Mouse (Mus musculus): Measurements from ENCODE around the gene Sgcd. TPM values are rescaled to one million over a fixed set of nuclear protein-coding genes. Genes with fewer than 3 reads are reported as not detected.

The Sgcd gene
- polyA plus RNA-seq, 1 experiment, result 0.18 TPM

DNA sequence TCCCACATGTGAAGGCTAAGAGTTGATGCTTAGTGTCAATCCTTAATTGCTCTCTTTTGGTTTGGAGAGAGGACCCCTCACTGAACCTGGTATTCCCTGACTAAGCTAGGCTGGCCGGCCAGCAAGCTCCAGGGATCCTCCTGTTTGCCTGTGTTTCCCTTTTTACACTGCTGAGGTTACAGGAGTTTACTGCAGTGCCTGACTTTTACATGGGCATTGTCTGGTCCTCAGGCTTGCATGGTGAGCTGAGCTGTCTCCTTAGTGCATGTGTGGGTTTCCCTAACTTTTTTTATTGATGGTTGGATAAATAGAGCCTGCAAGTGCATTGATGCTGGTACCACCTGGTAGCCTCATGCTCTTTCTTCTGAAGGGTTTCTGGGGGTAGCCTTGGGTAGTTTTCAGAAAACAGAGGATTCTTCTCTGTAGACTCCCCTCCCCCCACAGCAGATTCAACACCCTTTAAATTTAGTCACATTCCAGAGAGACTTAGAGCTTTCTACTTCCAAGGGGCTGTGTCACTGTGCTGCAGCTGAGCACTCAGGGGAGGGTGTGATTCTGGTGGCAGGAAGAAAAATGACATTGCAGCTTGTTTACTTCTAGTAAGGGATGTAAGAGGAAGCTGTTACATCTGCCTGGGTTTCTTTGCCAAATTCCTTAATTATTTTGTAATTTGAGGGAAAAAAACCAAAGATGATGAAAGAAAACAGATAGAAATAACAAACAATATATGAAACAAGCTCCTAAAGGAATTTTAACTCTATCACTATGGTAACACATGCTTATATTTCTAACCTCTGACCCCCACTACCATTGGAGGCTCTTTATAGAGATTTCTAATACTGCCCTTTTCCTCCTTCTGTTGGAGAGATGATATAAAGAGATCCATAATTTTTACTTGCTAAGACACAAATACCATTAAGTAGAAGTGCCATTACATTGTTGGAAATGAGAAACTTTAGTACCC, 831.8 kb downstream of the Sgcd start:
- no peaks in the 10 kb centered on the region for H3K27me3 ChIP-seq (ENCODE audit: control insufficient read depth, insufficient read depth, low read length)
- 65% methylated on average over 1 of the region's 1 CpGs for WGBS

DNA sequence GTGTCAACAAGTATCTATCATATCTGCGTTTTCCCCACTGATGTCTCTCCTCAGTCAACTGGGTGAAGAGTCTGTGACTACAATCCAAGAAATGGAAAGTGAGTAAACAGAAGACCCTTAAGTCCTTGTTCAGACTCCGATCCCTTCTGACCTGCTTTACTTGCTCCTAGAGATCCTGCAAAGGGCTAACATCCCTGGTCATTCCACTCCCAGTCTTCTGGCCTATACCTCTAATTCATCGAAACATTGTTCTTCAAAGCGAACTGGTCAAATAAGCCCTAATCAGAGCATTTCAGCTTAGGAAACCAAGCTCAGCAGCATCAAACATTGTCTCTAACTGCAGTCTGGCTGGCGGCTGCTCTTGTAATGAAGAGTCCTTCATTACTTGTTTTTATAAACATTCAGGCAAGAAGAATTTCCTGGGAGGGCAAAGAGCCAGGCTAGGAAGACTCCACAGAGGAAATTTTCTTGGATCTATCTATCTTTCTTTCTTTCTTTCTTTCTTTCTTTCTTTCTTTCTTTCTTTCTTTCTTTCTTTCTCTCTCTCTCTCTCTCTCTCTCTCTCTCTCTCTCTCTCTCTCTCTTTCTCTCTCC, 833.8 kb downstream of the Sgcd start:
- WGBS, result 72% methylated on average over 5 of the region's 5 CpGs
- Histone ChIP-seq H3K4me3 (ENCODE audit: low read depth, low read length) (no peak overlapping the region), H3K36me3 (ENCODE audit: control insufficient read depth, insufficient read depth, low read length) (no peaks in the 10 kb centered on the region), H3K4me1 (ENCODE audit: control insufficient read depth, insufficient read depth, insufficient read length, low read length) (no peaks in the 10 kb centered on the region), H3K27ac (ENCODE audit: insufficient read depth, low read depth, low read length) (peak overlapping the region; percentile 83), H3K27me3 (ENCODE audit: control insufficient read depth, insufficient read depth, low read length) (no peaks in the 10 kb centered on the region)
- TF ChIP-seq POLR2A (IDR thresholded peaks at IDR 0.05; ENCODE audit: low read depth, low read length) (no peak), CTCF (IDR thresholded peaks at IDR 0.05; ENCODE audit: extremely low read depth, insufficient read length, insufficient replicate concordance, low read depth, low read length) (no peak)

More for the DNA sequence above, 831.8 kb downstream of the Sgcd start:
- Histone ChIP-seq H3K36me3 (ENCODE audit: control insufficient read depth, insufficient read depth, low read length) (no peaks in the 10 kb centered on the region), H3K4me3 (ENCODE audit: low read depth, low read length) (no peak overlapping the region), H3K4me1 (ENCODE audit: control insufficient read depth, insufficient read depth, insufficient read length, low read length) (no peaks in the 10 kb centered on the region), H3K27ac (ENCODE audit: insufficient read depth, low read depth, low read length) (peak overlapping the region; percentile 28; the same call in 1 of the 2 replicates)
- no peak for TF ChIP-seq CTCF (IDR thresholded peaks at IDR 0.05; ENCODE audit: extremely low read depth, insufficient read length, insufficient replicate concordance, low read depth, low read length)
- no peak for TF ChIP-seq POLR2A (IDR thresholded peaks at IDR 0.05; ENCODE audit: low read depth, low read length)

DNA sequence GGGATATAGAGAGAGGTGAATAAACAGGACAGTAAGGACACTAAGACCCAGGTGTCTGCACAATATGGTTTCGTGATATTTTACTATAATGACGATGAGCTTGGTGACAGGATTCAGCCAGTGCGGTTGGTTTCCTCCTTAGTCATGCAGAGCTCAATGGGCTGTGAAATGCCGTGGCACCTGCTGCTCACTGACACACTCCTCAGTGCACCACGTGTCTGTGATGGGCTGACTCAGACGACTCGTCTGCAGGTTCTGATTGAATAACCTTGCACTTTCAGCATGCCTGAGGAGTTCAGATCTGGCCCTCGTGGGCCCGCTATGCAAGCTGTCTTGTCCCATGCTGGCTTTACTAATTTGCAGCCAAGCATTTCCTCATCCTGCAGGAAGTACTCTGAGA, 839.2 kb downstream of the Sgcd start:
- TF ChIP-seq POLR2A (IDR thresholded peaks at IDR 0.05; ENCODE audit: low read depth, low read length) (no peak), CTCF (IDR thresholded peaks at IDR 0.05; ENCODE audit: extremely low read depth, insufficient read length, insufficient replicate concordance, low read depth, low read length) (no peak)
- Histone ChIP-seq H3K4me3 (ENCODE audit: low read depth, low read length) (no peak overlapping the region), H3K4me1 (ENCODE audit: control insufficient read depth, insufficient read depth, insufficient read length, low read length) (no peaks in the 10 kb centered on the region), H3K27ac (ENCODE audit: insufficient read depth, low read depth, low read length) (no peak overlapping the region), H3K27me3 (ENCODE audit: control insufficient read depth, insufficient read depth, low read length) (no peaks in the 10 kb centered on the region), H3K36me3 (ENCODE audit: control insufficient read depth, insufficient read depth, low read length) (no peaks in the 10 kb centered on the region)
- 77% methylated on average over 9 of the region's 9 CpGs for WGBS

DNA sequence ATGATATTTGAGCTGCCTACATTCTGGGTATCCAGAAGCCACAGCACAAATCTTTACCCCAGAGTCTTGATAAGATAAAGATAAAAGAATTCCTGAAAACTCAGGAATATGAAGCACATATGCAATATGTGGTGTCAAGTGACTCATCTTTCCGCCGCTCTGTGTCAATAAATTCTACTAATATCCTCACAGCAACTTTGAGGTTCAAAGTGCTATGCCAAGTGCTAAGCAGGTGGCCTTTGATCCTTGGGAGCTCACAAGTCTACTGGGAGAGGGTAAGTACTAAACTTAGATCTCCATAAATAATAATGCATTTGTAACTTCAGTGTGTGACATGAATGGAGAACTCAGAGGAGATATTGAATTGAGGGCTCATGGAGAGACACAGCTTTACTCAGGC, 848.9 kb downstream of the Sgcd start:
- Histone ChIP-seq H3K27ac (ENCODE audit: insufficient read depth, low read depth, low read length) (no peak overlapping the region), H3K4me3 (ENCODE audit: low read depth, low read length) (no peak overlapping the region), H3K27me3 (ENCODE audit: control insufficient read depth, insufficient read depth, low read length) (no peaks in the 10 kb centered on the region), H3K4me1 (ENCODE audit: control insufficient read depth, insufficient read depth, insufficient read length, low read length) (no peaks in the 10 kb centered on the region), H3K36me3 (ENCODE audit: control insufficient read depth, insufficient read depth, low read length) (no peaks in the 10 kb centered on the region)
- WGBS, result 54% methylated on average over 2 of the region's 2 CpGs
- TF ChIP-seq POLR2A (IDR thresholded peaks at IDR 0.05; ENCODE audit: low read depth, low read length) (no peak), CTCF (IDR thresholded peaks at IDR 0.05; ENCODE audit: extremely low read depth, insufficient read length, insufficient replicate concordance, low read depth, low read length) (no peak)

DNA sequence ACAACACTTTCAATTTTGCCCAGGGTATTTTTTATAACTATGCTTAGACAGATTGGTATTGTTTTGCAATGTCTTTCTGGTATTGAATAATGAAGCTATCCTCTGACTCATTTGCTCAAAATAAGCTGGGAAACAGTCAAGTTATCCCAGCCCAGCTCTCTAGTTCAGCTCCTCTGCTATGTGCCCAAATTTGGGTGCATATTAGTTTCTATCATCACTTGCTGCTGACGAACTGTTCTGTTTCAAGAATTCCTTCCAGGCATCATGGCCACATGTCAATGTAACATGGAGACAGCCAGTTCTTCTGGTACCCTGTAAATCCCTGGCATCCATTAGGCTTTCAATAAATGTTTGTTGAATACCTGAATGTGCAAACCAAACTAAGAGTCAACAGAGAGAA, 849.5 kb downstream of the Sgcd start:
- Histone ChIP-seq H3K4me1 (ENCODE audit: control insufficient read depth, insufficient read depth, insufficient read length, low read length) (no peaks in the 10 kb centered on the region), H3K27ac (ENCODE audit: insufficient read depth, low read depth, low read length) (no peak overlapping the region), H3K36me3 (ENCODE audit: control insufficient read depth, insufficient read depth, low read length) (no peaks in the 10 kb centered on the region), H3K4me3 (ENCODE audit: low read depth, low read length) (no peak overlapping the region), H3K27me3 (ENCODE audit: control insufficient read depth, insufficient read depth, low read length) (no peaks in the 10 kb centered on the region)
- 59% methylated on average over 1 of the region's 1 CpGs for WGBS
- TF ChIP-seq POLR2A (IDR thresholded peaks at IDR 0.05; ENCODE audit: low read depth, low read length) (no peak), CTCF (IDR thresholded peaks at IDR 0.05; ENCODE audit: extremely low read depth, insufficient read length, insufficient replicate concordance, low read depth, low read length) (no peak)

DNA sequence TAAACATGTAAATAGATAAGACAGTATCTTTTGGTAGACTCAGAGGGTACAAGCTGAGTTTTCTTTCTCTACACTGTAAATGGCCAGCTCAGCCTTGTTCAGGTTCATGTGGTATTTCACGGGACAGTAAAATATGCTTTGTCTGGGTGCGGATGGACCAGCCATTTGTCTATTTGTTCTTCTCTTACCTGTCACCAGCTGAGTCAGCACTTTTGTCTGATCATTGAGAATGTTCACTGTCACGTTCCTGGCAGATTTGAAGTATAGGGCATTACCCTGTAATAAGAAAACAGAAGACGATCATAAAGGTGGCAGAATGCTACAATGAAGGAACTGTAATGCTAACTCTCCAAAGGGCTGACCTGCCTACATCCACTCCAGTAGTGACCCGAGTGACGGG, 856.4 kb downstream of the Sgcd start:
- H3K4me1 ChIP-seq (ENCODE audit: control insufficient read depth, insufficient read depth, insufficient read length, low read length), result no peaks in the 10 kb centered on the region
- H3K27ac ChIP-seq (ENCODE audit: insufficient read depth, low read depth, low read length), result no peak overlapping the region
- no peak for TF ChIP-seq CTCF (IDR thresholded peaks at IDR 0.05; ENCODE audit: extremely low read depth, insufficient read length, insufficient replicate concordance, low read depth, low read length)
- no peak for TF ChIP-seq POLR2A (IDR thresholded peaks at IDR 0.05; ENCODE audit: low read depth, low read length)
- 85% methylated on average over 6 of the region's 6 CpGs for WGBS
- H3K4me3 ChIP-seq (ENCODE audit: low read depth, low read length), result no peak overlapping the region
- no peaks in the 10 kb centered on the region for H3K27me3 ChIP-seq (ENCODE audit: control insufficient read depth, insufficient read depth, low read length)
- H3K36me3 ChIP-seq (ENCODE audit: control insufficient read depth, insufficient read depth, low read length), result no peaks in the 10 kb centered on the region

DNA sequence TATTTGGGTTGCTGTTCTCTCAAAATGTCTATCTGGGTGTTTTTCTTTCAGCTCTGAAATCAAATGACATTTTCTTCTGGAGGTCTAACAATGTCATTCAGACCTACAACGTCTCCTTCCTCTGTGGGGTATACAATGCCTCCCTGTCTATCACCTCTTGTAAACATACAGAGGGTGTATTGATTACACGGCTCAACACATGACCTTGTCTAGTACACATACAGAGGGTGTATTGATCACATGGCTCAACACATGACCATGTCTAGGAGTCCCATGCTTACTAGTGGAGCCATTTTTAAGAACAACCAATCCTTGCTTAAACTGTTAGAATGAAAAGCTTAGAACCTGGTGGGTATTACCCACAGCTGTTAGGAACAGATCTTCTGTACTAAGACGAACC, 858.3 kb downstream of the Sgcd start:
- no peaks in the 10 kb centered on the region for H3K27me3 ChIP-seq (ENCODE audit: control insufficient read depth, insufficient read depth, low read length)
- no peak overlapping the region for H3K27ac ChIP-seq (ENCODE audit: insufficient read depth, low read depth, low read length)
- WGBS, result 51% methylated on average over 3 of the region's 3 CpGs
- H3K36me3 ChIP-seq (ENCODE audit: control insufficient read depth, insufficient read depth, low read length), result no peaks in the 10 kb centered on the region
- H3K4me3 ChIP-seq (ENCODE audit: low read depth, low read length), result no peak overlapping the region
- TF ChIP-seq POLR2A (IDR thresholded peaks at IDR 0.05; ENCODE audit: low read depth, low read length), result no peak
- TF ChIP-seq CTCF (IDR thresholded peaks at IDR 0.05; ENCODE audit: extremely low read depth, insufficient read length, insufficient replicate concordance, low read depth, low read length), result no peak
- no peaks in the 10 kb centered on the region for H3K4me1 ChIP-seq (ENCODE audit: control insufficient read depth, insufficient read depth, insufficient read length, low read length)

Data from small intestine, adult 2 months (tissue).